Mouse (Mus musculus): ENCODE measurements around the gene Nckap1l. TPM values are rescaled to one million over a fixed set of nuclear protein-coding genes. Genes with fewer than 3 reads are reported as not detected.

The Nckap1l gene
- polyA plus RNA-seq, 1 experiment = 74.2 TPM

GRCm38 (mm10) chr15:103537011-103537821 is 83.6 kb downstream of the Nckap1l start:
- no peak for TF ChIP-seq POLR2A (IDR thresholded peaks at IDR 0.05; ENCODE audit: low read depth, low read length)
- no peak for TF ChIP-seq CTCF (IDR thresholded peaks at IDR 0.05; ENCODE audit: extremely low read depth, insufficient read depth, insufficient read length, insufficient replicate concordance)
- Histone ChIP-seq H3K4me1 (ENCODE audit: control insufficient read depth, insufficient read depth, insufficient read length) (no peaks in the 10 kb centered on the region; the same call in 1 of the 2 replicates), H3K27ac (ENCODE audit: insufficient read depth, low read length) (no peak overlapping the region), H3K27me3 (ENCODE audit: control insufficient read depth, insufficient read depth, low read length) (peaks cover 5% of the 10 kb centered on the region), H3K4me3 (ENCODE audit: extremely low read depth, insufficient read depth, insufficient read length) (no peak overlapping the region), H3K36me3 (ENCODE audit: control insufficient read depth, insufficient read depth, low read length) (no peaks in the 10 kb centered on the region)
- no peak for DNase-seq (ENCODE audit: low read depth in 1 of 2, low spot score in 2 of 2)
- WGBS = 10% methylated on average over 37 of the region's 37 CpGs

- H3K36me3 ChIP-seq (ENCODE audit: control insufficient read depth, insufficient read depth, low read length) = no peaks in the 10 kb centered on the region
- peaks cover 5% of the 10 kb centered on the region for H3K27me3 ChIP-seq (ENCODE audit: control insufficient read depth, insufficient read depth, low read length)
- TF ChIP-seq POLR2A (IDR thresholded peaks at IDR 0.05; ENCODE audit: low read depth, low read length) (no peak), CTCF (IDR thresholded peaks at IDR 0.05; ENCODE audit: extremely low read depth, insufficient read depth, insufficient read length, insufficient replicate concordance) (no peak)
- no peaks in the 10 kb centered on the region; the same call in 1 of the 2 replicates for H3K4me1 ChIP-seq (ENCODE audit: control insufficient read depth, insufficient read depth, insufficient read length)
- DNase-seq (ENCODE audit: low read depth in 1 of 2, low spot score in 2 of 2) = no peak
- 1% methylated on average over 36 of the region's 36 CpGs for WGBS
- no peak within 1 kb of the TSS for H3K27ac ChIP-seq (ENCODE audit: insufficient read depth, low read length)
- no peak within 1 kb of the TSS for H3K4me3 ChIP-seq (ENCODE audit: extremely low read depth, insufficient read depth, insufficient read length)
These were observed 84.2 kb downstream of the Nckap1l start, which contains the start of gene Ppp1r1a for GRCm38 (mm10) chr15:103537822-103538213. Gene Ppp1r1a (minus strand): TSS chr15:103538003.

GRCm38 (mm10) chr15:103539259-103539658 is 85.7 kb downstream of the Nckap1l start:
- Histone ChIP-seq H3K27me3 (ENCODE audit: control insufficient read depth, insufficient read depth, low read length) (peaks cover 5% of the 10 kb centered on the region), H3K27ac (ENCODE audit: insufficient read depth, low read length) (no peak overlapping the region), H3K36me3 (ENCODE audit: control insufficient read depth, insufficient read depth, low read length) (no peaks in the 10 kb centered on the region), H3K4me3 (ENCODE audit: extremely low read depth, insufficient read depth, insufficient read length) (no peak overlapping the region), H3K4me1 (ENCODE audit: control insufficient read depth, insufficient read depth, insufficient read length) (no peaks in the 10 kb centered on the region; the same call in 1 of the 2 replicates)
- WGBS = 88% methylated on average over 2 of the region's 2 CpGs
- DNase-seq (ENCODE audit: low read depth in 1 of 2, low spot score in 2 of 2) = no peak
- TF ChIP-seq CTCF (IDR thresholded peaks at IDR 0.05; ENCODE audit: extremely low read depth, insufficient read depth, insufficient read length, insufficient replicate concordance) (no peak), POLR2A (IDR thresholded peaks at IDR 0.05; ENCODE audit: low read depth, low read length) (no peak)

- Histone ChIP-seq H3K36me3 (ENCODE audit: control insufficient read depth, insufficient read depth, low read length) (no peaks in the 10 kb centered on the region), H3K27ac (ENCODE audit: insufficient read depth, low read length) (no peak overlapping the region), H3K27me3 (ENCODE audit: control insufficient read depth, insufficient read depth, low read length) (peaks cover 5% of the 10 kb centered on the region), H3K4me3 (ENCODE audit: extremely low read depth, insufficient read depth, insufficient read length) (no peak overlapping the region), H3K4me1 (ENCODE audit: control insufficient read depth, insufficient read depth, insufficient read length) (no peaks in the 10 kb centered on the region; the same call in 1 of the 2 replicates)
- TF ChIP-seq POLR2A (IDR thresholded peaks at IDR 0.05; ENCODE audit: low read depth, low read length) = no peak
- TF ChIP-seq CTCF (IDR thresholded peaks at IDR 0.05; ENCODE audit: extremely low read depth, insufficient read depth, insufficient read length, insufficient replicate concordance) = no peak
- DNase-seq (ENCODE audit: low read depth in 1 of 2, low spot score in 2 of 2) = no peak
- WGBS = 9% methylated on average over 1 of the region's 1 CpGs
These were observed 87.1 kb downstream of the Nckap1l start for GRCm38 (mm10) chr15:103540646-103541045.

- Histone ChIP-seq H3K4me1 (ENCODE audit: control insufficient read depth, insufficient read depth, insufficient read length) (no peaks in the 10 kb centered on the region; the same call in 1 of the 2 replicates), H3K27ac (ENCODE audit: insufficient read depth, low read length) (no peak overlapping the region), H3K27me3 (ENCODE audit: control insufficient read depth, insufficient read depth, low read length) (peaks cover 5% of the 10 kb centered on the region), H3K36me3 (ENCODE audit: control insufficient read depth, insufficient read depth, low read length) (no peaks in the 10 kb centered on the region), H3K4me3 (ENCODE audit: extremely low read depth, insufficient read depth, insufficient read length) (no peak overlapping the region)
- no peak for TF ChIP-seq POLR2A (IDR thresholded peaks at IDR 0.05; ENCODE audit: low read depth, low read length)
- no peak for DNase-seq (ENCODE audit: low read depth in 1 of 2, low spot score in 2 of 2)
These were observed 88.9 kb downstream of the Nckap1l start for GRCm38 (mm10) chr15:103542526-103542925.

- no peak for DNase-seq (ENCODE audit: low read depth in 1 of 2, low spot score in 2 of 2)
- WGBS = 85% methylated on average over 3 of the region's 3 CpGs
- Histone ChIP-seq H3K27me3 (ENCODE audit: control insufficient read depth, insufficient read depth, low read length) (0 out of 2 replicates have a peak, but pooled peaks cover 2% of the 10 kb centered on the region), H3K4me1 (ENCODE audit: control insufficient read depth, insufficient read depth, insufficient read length) (no peaks in the 10 kb centered on the region), H3K36me3 (ENCODE audit: control insufficient read depth, insufficient read depth, low read length) (no peaks in the 10 kb centered on the region), H3K27ac (ENCODE audit: insufficient read depth, low read length) (no peak overlapping the region), H3K4me3 (ENCODE audit: extremely low read depth, insufficient read depth, insufficient read length) (no peak overlapping the region)
- TF ChIP-seq CTCF (IDR thresholded peaks at IDR 0.05; ENCODE audit: extremely low read depth, insufficient read depth, insufficient read length, insufficient replicate concordance) (no peak), POLR2A (IDR thresholded peaks at IDR 0.05; ENCODE audit: low read depth, low read length) (no peak)
These were observed 94.4 kb downstream of the Nckap1l start for GRCm38 (mm10) chr15:103547983-103548382.

Other genes with a start within 250 kb of the Nckap1l start
- 6.4 and 6.8 TPM in 2 replicates for gene Cbx5, start 214.0 kb upstream of the Nckap1l start, polyA plus RNA-seq (2012; rRNA removed)
- 62.6 and 65.2 TPM in 2 replicates for gene Hnrnpa1, start 213.4 kb upstream of the Nckap1l start, polyA plus RNA-seq (2012; rRNA removed)
- gene Nfe2, start 195.4 kb upstream of the Nckap1l start, polyA plus RNA-seq (2012; rRNA removed) = 56.5 and 80.1 TPM in 2 replicates
- gene Copz1, start 181.1 kb upstream of the Nckap1l start, polyA plus RNA-seq (2012; rRNA removed) = 43.2 and 46.8 TPM in 2 replicates
- gene Gpr84, start 143.2 kb upstream of the Nckap1l start, polyA plus RNA-seq (2012; rRNA removed) = 0.33 and 0.49 TPM in 2 replicates
- 28.1 and 31.0 TPM in 2 replicates for gene Zfp385a, start 113.7 kb upstream of the Nckap1l start, polyA plus RNA-seq (2012; rRNA removed)
- gene Itga5, start 87.0 kb upstream of the Nckap1l start, polyA plus RNA-seq (2012; rRNA removed) = 7.1 and 8.0 TPM in 2 replicates
- not detected in 2 replicates for gene Gtsf1, start 23.3 kb upstream of the Nckap1l start, polyA plus RNA-seq (2012; rRNA removed)
- gene Gtsf2, start 5.3 kb upstream of the Nckap1l start, polyA plus RNA-seq (2012; rRNA removed) = not detected in 2 replicates
- 25.7 and 26.0 TPM in 2 replicates for gene Pde1b, start 49.2 kb downstream of the Nckap1l start, polyA plus RNA-seq (2012; rRNA removed)
- 0.26 and 0.27 TPM in 2 replicates for gene Ppp1r1a, start 84.2 kb downstream of the Nckap1l start, polyA plus RNA-seq (2012; rRNA removed)
- gene Glycam1, start 111.3 kb downstream of the Nckap1l start, polyA plus RNA-seq (2012; rRNA removed) = not detected in 2 replicates